Mouse (Mus musculus) forebrain, embryonic 14.5 days (tissue): ENCODE results near the gene Grip2. TPM values are rescaled to one million over a fixed set of nuclear protein-coding genes. Genes with fewer than 3 reads are reported as not detected.

Experiments used
- ATAC-seq: fragments of 200-750 bp; cut with Nextera tagmentation; 2 replicates; pipeline ENCODE4 v1.8.0; 2017; ENCODE audit warnings: mild to moderate bottlenecking, moderate library complexity
- DNase-seq: peaks from one replicate; pipeline ENCODE4 v3.0.0-alpha.2; 2015; ENCODE audit warnings: low spot score
- H3K27ac ChIP-seq: fragments of 300-500 bp; sonication (generic); 2 replicates; pipeline ENCODE4 v1.5.1; 2014; ENCODE audit warnings: low read depth, mild to moderate bottlenecking, control low read depth, low read length, moderate library complexity
- H3K27me3 ChIP-seq: fragments of 300-500 bp; sonication (generic); replicated peaks from 2 replicates; pipeline ENCODE4 v1.6.1; 2014; ENCODE audit warnings: low read length, control low read depth, mixed read lengths; ENCODE audit not compliant: control insufficient read depth, insufficient read depth
- H3K36me3 ChIP-seq: fragments of 300-500 bp; sonication (generic); 2 replicates; pipeline ENCODE4 v1.6.1; 2014; ENCODE audit warnings: low read length, control low read depth; ENCODE audit not compliant: control insufficient read depth, insufficient read depth
- H3K4me1 ChIP-seq: fragments of 300-500 bp; sonication (generic); 2 replicates; pipeline ENCODE4 v1.6.1; 2014; ENCODE audit warnings: antibody characterized with exemption, low read length, control low read depth; ENCODE audit not compliant: control insufficient read depth, insufficient read depth
- H3K4me2 ChIP-seq: fragments of 300-500 bp; sonication (generic); 2 replicates; pipeline ENCODE4 v1.6.1; 2014; ENCODE audit warnings: mild to moderate bottlenecking, control low read depth, low read length
- H3K4me3 ChIP-seq: fragments of 300-500 bp; sonication (generic); 2 replicates; pipeline ENCODE4 v1.5.1; 2014; ENCODE audit warnings: low read depth, low read length, control low read depth
- H3K9ac ChIP-seq: fragments of 300-500 bp; sonication (generic); 2 replicates; pipeline ENCODE4 v1.6.1; 2014; ENCODE audit warnings: mild to moderate bottlenecking, low read length, control low read depth, moderate library complexity
- H3K9me3 ChIP-seq: fragments of 300-500 bp; sonication (generic); replicated peaks from 2 replicates; pipeline ENCODE4 v1.6.1; 2016; ENCODE audit warnings: low read length, control low read depth, mixed read lengths; ENCODE audit not compliant: control insufficient read depth
- WGBS: fragments of 180-500 bp; shearing (Covaris S2); extraction: QIAGEN DNeasy Blood & Tissue Kit; methylation state at CpG from one replicate; pipeline ENCODE4 v1.1.7; 2014; 5-methylcytosine and 5-hydroxymethylcytosine counted together
- polyA plus RNA-seq: library from polyadenylated mRNA; unstranded; fragments of >200 nt; fragmentation: Nextera tagmentation; extraction: Ambion mirVana; gene quantifications from 2 replicates; pipeline ENCODE4 v1.2.1, GENCODE M21; 2014

The Grip2 gene
- polyA plus RNA-seq, 1 experiment from 2014 or later = 2.6 TPM

GRCm38 (mm10) chr6:91779206-91779605 is 47.8 kb downstream of the Grip2 start:
- no peak for DNase-seq
- H3K9me3 ChIP-seq = no peaks in the 10 kb centered on the region
- no peaks in the 10 kb centered on the region for H3K27me3 ChIP-seq
- no peaks in the 10 kb centered on the region for H3K36me3 ChIP-seq
- H3K4me1 ChIP-seq = no peaks in the 10 kb centered on the region
- ATAC-seq = no peak
- no peak overlapping the region for H3K4me3 ChIP-seq
- H3K4me2 ChIP-seq = no peak overlapping the region
- 78% methylated on average over 9 of the region's 9 CpGs for WGBS
- H3K9ac ChIP-seq = no peak overlapping the region
- H3K27ac ChIP-seq = no peak overlapping the region

- peak; percentile 74 for ATAC-seq
- H3K4me3 ChIP-seq = no peak overlapping the region
- H3K36me3 ChIP-seq = no peaks in the 10 kb centered on the region
- no peaks in the 10 kb centered on the region for H3K9me3 ChIP-seq
- H3K9ac ChIP-seq = no peak overlapping the region
- H3K27ac ChIP-seq = no peak overlapping the region
- H3K27me3 ChIP-seq = no peaks in the 10 kb centered on the region
- peak; percentile 72 for DNase-seq
- H3K4me1 ChIP-seq = no peaks in the 10 kb centered on the region
- WGBS = 13% methylated on average over 9 of the region's 9 CpGs
- no peak overlapping the region for H3K4me2 ChIP-seq
Measured at GRCm38 (mm10) chr6:91776543-91776942, 50.5 kb downstream of the Grip2 start.

- no peak overlapping the region for H3K27ac ChIP-seq
- DNase-seq = no peak
- H3K36me3 ChIP-seq = no peaks in the 10 kb centered on the region
- H3K9ac ChIP-seq = no peak overlapping the region
- no peaks in the 10 kb centered on the region for H3K27me3 ChIP-seq
- ATAC-seq = no peak
- no peak overlapping the region for H3K4me2 ChIP-seq
- no peaks in the 10 kb centered on the region for H3K4me1 ChIP-seq
- 82% methylated on average over 5 of the region's 5 CpGs for WGBS
- no peak overlapping the region for H3K4me3 ChIP-seq
- peaks cover 4% of the 10 kb centered on the region; the same call in 1 of the 2 replicates for H3K9me3 ChIP-seq
Measured at GRCm38 (mm10) chr6:91773951-91774350, 53.1 kb downstream of the Grip2 start.

- ATAC-seq = no peak
- 89% methylated on average over 8 of the region's 8 CpGs for WGBS
Measured at GRCm38 (mm10) chr6:91767550-91767949, 59.5 kb downstream of the Grip2 start.

GRCm38 (mm10) chr6:91762051-91762742 is 64.9 kb downstream of the Grip2 start:
- H3K9ac ChIP-seq = no peak overlapping the region
- peaks cover 22% of the 10 kb centered on the region for H3K36me3 ChIP-seq
- DNase-seq = no peak
- H3K9me3 ChIP-seq = no peaks in the 10 kb centered on the region
- no peak overlapping the region for H3K27ac ChIP-seq
- no peak overlapping the region for H3K4me2 ChIP-seq
- no peaks in the 10 kb centered on the region for H3K4me1 ChIP-seq
- no peak overlapping the region for H3K4me3 ChIP-seq
- H3K27me3 ChIP-seq = no peaks in the 10 kb centered on the region
- 86% methylated on average over 9 of the region's 9 CpGs for WGBS
- ATAC-seq = no peak

More at GRCm38 (mm10) chr6:91767550-91767949, 59.5 kb downstream of the Grip2 start:
- Histone ChIP-seq H3K36me3 (no peaks in the 10 kb centered on the region), H3K4me2 (no peak overlapping the region), H3K4me1 (no peaks in the 10 kb centered on the region), H3K9ac (no peak overlapping the region), H3K9me3 (peaks cover 4% of the 10 kb centered on the region; the same call in 1 of the 2 replicates), H3K27ac (no peak overlapping the region), H3K4me3 (no peak overlapping the region), H3K27me3 (no peaks in the 10 kb centered on the region)
- no peak for DNase-seq

- WGBS = 80% methylated on average over 12 of the region's 12 CpGs
- Histone ChIP-seq H3K27me3 (no peaks in the 10 kb centered on the region), H3K36me3 (peaks cover 85% of the 10 kb centered on the region), H3K4me1 (no peaks in the 10 kb centered on the region), H3K9me3 (no peaks in the 10 kb centered on the region), H3K9ac (no peak overlapping the region), H3K27ac (no peak overlapping the region), H3K4me2 (no peak overlapping the region), H3K4me3 (no peak overlapping the region)
- ATAC-seq (no peak), DNase-seq (no peak)
Measured at GRCm38 (mm10) chr6:91754845-91755244, 72.2 kb downstream of the Grip2 start.

- 38% methylated on average over 6 of the region's 6 CpGs for WGBS
- Histone ChIP-seq H3K27ac (no peak overlapping the region), H3K4me1 (no peaks in the 10 kb centered on the region), H3K27me3 (no peaks in the 10 kb centered on the region), H3K9ac (no peak overlapping the region; the same call in 1 of the 2 replicates), H3K4me3 (no peak overlapping the region), H3K36me3 (peaks cover 89% of the 10 kb centered on the region), H3K9me3 (no peaks in the 10 kb centered on the region), H3K4me2 (no peak overlapping the region)
- no peak for ATAC-seq
- DNase-seq = no peak
Measured at GRCm38 (mm10) chr6:91754098-91754497, 73.0 kb downstream of the Grip2 start.

GRCm38 (mm10) chr6:91752884-91753283 is 74.2 kb downstream of the Grip2 start:
- no peaks in the 10 kb centered on the region for H3K9me3 ChIP-seq
- ATAC-seq (no peak), DNase-seq (no peak)
- no peak overlapping the region for H3K9ac ChIP-seq
- H3K4me1 ChIP-seq = no peaks in the 10 kb centered on the region
- H3K27ac ChIP-seq = no peak overlapping the region
- no peak overlapping the region for H3K4me2 ChIP-seq
- H3K4me3 ChIP-seq = no peak overlapping the region
- WGBS = 71% methylated on average over 8 of the region's 8 CpGs
- no peaks in the 10 kb centered on the region for H3K27me3 ChIP-seq
- H3K36me3 ChIP-seq = peaks cover 94% of the 10 kb centered on the region

- no peak overlapping the region for H3K27ac ChIP-seq
- no peak for ATAC-seq
- peaks cover 91% of the 10 kb centered on the region for H3K36me3 ChIP-seq
- 64% methylated on average over 3 of the region's 3 CpGs for WGBS
- H3K27me3 ChIP-seq = no peaks in the 10 kb centered on the region
- DNase-seq = no peak
- H3K9ac ChIP-seq = no peak overlapping the region
- H3K4me2 ChIP-seq = no peak overlapping the region
- no peak overlapping the region for H3K4me3 ChIP-seq
- no peaks in the 10 kb centered on the region for H3K4me1 ChIP-seq
- no peaks in the 10 kb centered on the region for H3K9me3 ChIP-seq
Measured at GRCm38 (mm10) chr6:91750976-91751375, 76.1 kb downstream of the Grip2 start.
